Mouse (Mus musculus) bone marrow, adult 2 months (tissue): ENCODE results near the gene Stk39. TPM values are rescaled to one million over a fixed set of nuclear protein-coding genes. Genes with fewer than 3 reads are reported as not detected.

Experiments
- H3K27ac ChIP-seq: fragments of 200-500 bp; 2 replicates; pipeline ENCODE4 v1.5.1; 2012; ENCODE audit warnings: low read depth, mild to moderate bottlenecking, control low read depth, inconsistent platforms, low read length; ENCODE audit not compliant: control insufficient read depth, poor library complexity, insufficient read depth
- H3K4me1 ChIP-seq: fragments of 200-500 bp; 2 replicates; pipeline ENCODE4 v1.6.1; 2011; ENCODE audit warnings: low read length; ENCODE audit not compliant: control insufficient read depth, insufficient read depth
- H3K4me3 ChIP-seq: fragments of 200-500 bp; replicated peaks from 2 replicates; pipeline ENCODE3; 2011; ENCODE audit warnings: mild to moderate bottlenecking, low read depth, low read length, control low read depth; ENCODE audit not compliant: control insufficient read depth
- CTCF ChIP-seq: fragments of 200-500 bp; IDR thresholded peaks from 2 replicates; pipeline ENCODE4 v1.5.1; 2011; ENCODE audit warnings: low read length, control low read depth; ENCODE audit not compliant: control insufficient read depth, insufficient read depth
- POLR2A ChIP-seq: fragments of 200-500 bp; IDR thresholded peaks from 2 replicates; pipeline ENCODE4 v1.6.1; 2011; ENCODE audit warnings: low read depth, mild to moderate bottlenecking, control low read depth, low read length, borderline replicate concordance; ENCODE audit not compliant: control insufficient read depth
- WGBS: fragments of 180-500 bp; shearing (Covaris S2); methylation state at CpG from one replicate; pipeline ENCODE4 v1.1.7; 2018; 5-methylcytosine and 5-hydroxymethylcytosine counted together
- polyA plus RNA-seq: library from polyadenylated mRNA; stranded (reverse); fragments of >200 nt; gene quantifications from 2 replicates; pipeline ENCODE4 v1.2.4, GENCODE M21; 2011; ENCODE audit warnings: low replicate concordance; ENCODE audit not compliant: missing spikeins, insufficient read depth, insufficient read length

Stk39 gene
- polyA plus RNA-seq, 1 experiment = 1.8 TPM

GRCm38 (mm10) chr2:68214400-68214799 lies 257.7 kb downstream of the Stk39 start:
- 56% methylated on average over 6 of the region's 6 CpGs for WGBS
- H3K27ac ChIP-seq = peak overlapping the region; percentile 24; the same call in 1 of the 2 replicates
- TF ChIP-seq POLR2A (no peak), CTCF (no peak)
- no peaks in the 10 kb centered on the region for H3K4me1 ChIP-seq
- H3K4me3 ChIP-seq = no peak overlapping the region

- Histone ChIP-seq H3K4me3 (no peak overlapping the region), H3K4me1 (no peaks in the 10 kb centered on the region), H3K27ac (no peak overlapping the region)
- TF ChIP-seq POLR2A = no peak
- WGBS = 87% methylated on average over 7 of the region's 7 CpGs
Measured at GRCm38 (mm10) chr2:68211443-68211842, 260.6 kb downstream of the Stk39 start.

- H3K4me1 ChIP-seq = no peaks in the 10 kb centered on the region
- 70% methylated on average over 4 of the region's 4 CpGs for WGBS
- H3K27ac ChIP-seq = no peak overlapping the region
- TF ChIP-seq CTCF = no peak
- TF ChIP-seq POLR2A = no peak
- H3K4me3 ChIP-seq = no peak overlapping the region
Measured at GRCm38 (mm10) chr2:68196245-68196644, 275.8 kb downstream of the Stk39 start.

GRCm38 (mm10) chr2:68194444-68194843 lies 277.6 kb downstream of the Stk39 start:
- no peak overlapping the region for H3K27ac ChIP-seq
- TF ChIP-seq CTCF = no peak
- TF ChIP-seq POLR2A = no peak
- H3K4me3 ChIP-seq = no peak overlapping the region
- H3K4me1 ChIP-seq = no peaks in the 10 kb centered on the region
- WGBS = 80% methylated on average over 4 of the region's 4 CpGs

- H3K4me1 ChIP-seq = no peaks in the 10 kb centered on the region
- TF ChIP-seq CTCF (no peak), POLR2A (no peak)
- H3K27ac ChIP-seq = no peak overlapping the region
- no peak overlapping the region for H3K4me3 ChIP-seq
Measured at GRCm38 (mm10) chr2:68193465-68193837, 278.6 kb downstream of the Stk39 start.

GRCm38 (mm10) chr2:68192605-68193464 lies 279.2 kb downstream of the Stk39 start:
- Histone ChIP-seq H3K4me3 (no peak overlapping the region), H3K27ac (no peak overlapping the region), H3K4me1 (no peaks in the 10 kb centered on the region)
- TF ChIP-seq POLR2A = no peak
- 81% methylated on average over 5 of the region's 5 CpGs for WGBS

GRCm38 (mm10) chr2:68176425-68176824 lies 295.6 kb downstream of the Stk39 start:
- H3K27ac ChIP-seq = no peak overlapping the region
- no peak overlapping the region for H3K4me3 ChIP-seq
- 83% methylated on average over 3 of the region's 3 CpGs for WGBS
- no peaks in the 10 kb centered on the region for H3K4me1 ChIP-seq
- TF ChIP-seq POLR2A (no peak), CTCF (no peak)

GRCm38 (mm10) chr2:68171306-68171705 lies 300.8 kb downstream of the Stk39 start:
- H3K4me1 ChIP-seq = no peaks in the 10 kb centered on the region
- no peak overlapping the region for H3K27ac ChIP-seq
- H3K4me3 ChIP-seq = no peak overlapping the region
- WGBS = 44% methylated on average over 10 of the region's 10 CpGs
- TF ChIP-seq CTCF (no peak), POLR2A (no peak)

GRCm38 (mm10) chr2:68162012-68162411 lies 310.1 kb downstream of the Stk39 start:
- Histone ChIP-seq H3K27ac (no peak overlapping the region), H3K4me3 (no peak overlapping the region), H3K4me1 (no peaks in the 10 kb centered on the region; the same call in 1 of the 2 replicates)
- 81% methylated on average over 4 of the region's 4 CpGs for WGBS
- TF ChIP-seq CTCF (no peak), POLR2A (no peak)
